Mouse (Mus musculus) ES-E14 (cell line): ENCODE results near the gene Smn1. TPM values are rescaled to one million over a fixed set of nuclear protein-coding genes. Genes with fewer than 3 reads are reported as not detected.

ENCODE experiments used
- DNase-seq: peaks from one replicate; pipeline ENCODE4 v3.0.0-alpha.2; 2013; ENCODE audit warnings: low read depth, low spot score
- H3K27ac ChIP-seq: 2 replicates; pipeline ENCODE4 v1.5.1; 2012; ENCODE audit warnings: low read depth, mild to moderate bottlenecking, low read length, moderate library complexity, mixed read lengths; ENCODE audit not compliant: poor library complexity, insufficient read depth, severe bottlenecking
- H3K36me3 ChIP-seq: 2 replicates; pipeline ENCODE4 v1.6.1; 2012; ENCODE audit warnings: mild to moderate bottlenecking, low read length, moderate library complexity, mixed read lengths; ENCODE audit not compliant: control insufficient read depth, poor library complexity, insufficient read depth, severe bottlenecking
- H3K4me1 ChIP-seq, 2 experiments: fragments of 150-350 bp in 1 of 2; sonication (generic) in 1 of 2; 2 replicates each; pipeline ENCODE4 v1.6.1; 2012; ENCODE audit warnings: low read length in 2 of 2, mild to moderate bottlenecking in 1 of 2, mixed read lengths in 1 of 2; ENCODE audit not compliant: control insufficient read depth in 2 of 2, insufficient read depth in 2 of 2, poor library complexity in 1 of 2
- H3K4me3 ChIP-seq, 2 experiments: fragments of 150-350 bp in 1 of 2; sonication (generic) in 1 of 2; 2 replicates each; pipeline ENCODE4 v1.5.1; 2012; ENCODE audit warnings: low read length in 2 of 2, low read depth in 1 of 2, mild to moderate bottlenecking in 1 of 2, mixed read lengths in 1 of 2; ENCODE audit not compliant: insufficient read depth in 1 of 2, poor library complexity in 1 of 2, severe bottlenecking in 1 of 2
- H3K9ac ChIP-seq: 2 replicates; pipeline ENCODE4 v1.6.1; 2012; ENCODE audit warnings: low read depth, mild to moderate bottlenecking, low read length, mixed read lengths; ENCODE audit not compliant: poor library complexity, insufficient read depth, severe bottlenecking
- H3K9me3 ChIP-seq: fragments of 150-350 bp; sonication (generic); 2 replicates; pipeline ENCODE4 v1.6.1; 2012; ENCODE audit warnings: low read depth, mild to moderate bottlenecking, low read length; ENCODE audit not compliant: control insufficient read depth, insufficient read depth
- CHD2 ChIP-seq: IDR thresholded peaks from 2 replicates; pipeline ENCODE4 v1.6.1; 2014; ENCODE audit warnings: mild to moderate bottlenecking, low read depth, low read length, inconsistent platforms
- HCFC1 ChIP-seq: IDR thresholded peaks from 2 replicates; pipeline ENCODE4 v1.6.1; 2012; ENCODE audit warnings: low read length, inconsistent platforms, borderline replicate concordance; ENCODE audit not compliant: insufficient read depth
- MAFK ChIP-seq: IDR thresholded peaks from 2 replicates; pipeline ENCODE4 v1.6.1; 2014; ENCODE audit warnings: mild to moderate bottlenecking, low read depth, low read length, inconsistent platforms; ENCODE audit not compliant: insufficient read depth
- ZC3H11A ChIP-seq: IDR thresholded peaks from 2 replicates; pipeline ENCODE4 v1.6.1; 2012; ENCODE audit warnings: low read depth, mild to moderate bottlenecking, inconsistent platforms, low read length, borderline replicate concordance
- ZNF384 ChIP-seq: IDR thresholded peaks from 2 replicates; pipeline ENCODE4 v1.6.1; 2012; ENCODE audit warnings: low read depth, low read length, inconsistent platforms
- in situ Hi-C, 2 experiments: fragments of 600-800 bp; cut with MboI; formaldehyde crosslinking; loops; one replicate each; pipeline ENCODE4 v1.15.1; 2025; ENCODE audit warnings: low sequenced_read_pairs in 2 of 2, inconsistent platforms in 1 of 2; ENCODE audit not compliant: unreplicated experiment in 2 of 2
- total RNA-seq: library from RNA; depleted of rRNA; stranded (reverse); fragments of 300-350 nt; gene quantifications from 2 replicates; pipeline ENCODE4 v1.2.3, GENCODE M21; 2012; rRNA removed

Gene Smn1
- 40.2 and 44.9 TPM in 2 replicates for total RNA-seq

DNA sequence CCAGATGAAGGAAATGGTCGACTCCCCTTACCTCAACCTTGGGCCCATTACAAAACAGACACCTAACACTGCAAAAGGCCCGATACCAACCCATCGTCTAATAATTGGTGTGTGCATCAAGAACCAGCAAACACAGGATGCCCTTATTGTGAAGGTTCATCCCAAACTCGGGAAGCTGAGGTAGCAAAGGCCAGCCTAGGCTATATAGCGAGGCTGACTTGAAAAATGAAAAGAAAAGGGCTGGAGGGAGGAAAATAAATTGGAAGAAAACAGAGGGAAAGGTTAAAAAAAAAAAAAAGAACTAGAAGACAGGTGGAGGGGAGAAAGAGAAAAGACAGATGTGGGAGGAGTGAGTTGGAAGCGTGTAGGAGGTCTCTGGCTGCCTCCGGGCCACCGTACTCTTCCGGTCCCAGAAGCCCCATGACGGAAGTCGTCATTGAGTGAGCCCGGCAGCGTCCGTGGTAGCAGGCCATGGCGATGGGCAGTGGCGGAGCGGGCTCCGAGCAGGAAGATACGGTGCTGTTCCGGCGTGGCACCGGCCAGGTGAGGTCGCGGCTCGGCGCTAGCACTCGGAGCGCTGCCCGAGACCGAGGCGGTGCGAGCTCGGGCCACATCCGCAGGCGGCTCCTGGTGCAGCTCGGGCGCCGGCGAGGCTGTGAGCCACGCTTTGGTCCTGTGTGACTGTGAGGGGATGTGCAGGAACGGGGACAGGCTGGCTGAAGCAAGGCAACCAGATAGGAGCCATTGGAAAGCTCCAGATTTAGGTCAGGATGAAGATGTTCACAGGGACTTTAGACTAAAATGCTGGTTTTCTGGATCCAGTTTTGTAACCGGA is at the start of gene Smn1:
Smn1 (plus strand) TSS at position 430 of the 835 bp plus-strand sequence.
- Histone ChIP-seq H3K4me1 (peaks cover 0 to 4% of the 10 kb centered on the region in 2 experiments; a peak in 1 of 4 replicates), H3K36me3 (peaks cover 20% of the 10 kb centered on the region), H3K4me3 (peak within 1 kb of the TSS; percentile 97 to 100), H3K9ac (peak within 1 kb of the TSS; percentile 99), H3K27ac (no peak within 1 kb of the TSS; the same call in 1 of the 2 replicates), H3K9me3 (no peaks in the 10 kb centered on the region)
- no peak for TF ChIP-seq MAFK
- peak; percentile 78 for TF ChIP-seq HCFC1
- TF ChIP-seq CHD2, result no peak
- no peak for TF ChIP-seq ZC3H11A
- in situ Hi-C loops, result no loop called here
- DNase-seq, result peak; percentile 84

DNA sequence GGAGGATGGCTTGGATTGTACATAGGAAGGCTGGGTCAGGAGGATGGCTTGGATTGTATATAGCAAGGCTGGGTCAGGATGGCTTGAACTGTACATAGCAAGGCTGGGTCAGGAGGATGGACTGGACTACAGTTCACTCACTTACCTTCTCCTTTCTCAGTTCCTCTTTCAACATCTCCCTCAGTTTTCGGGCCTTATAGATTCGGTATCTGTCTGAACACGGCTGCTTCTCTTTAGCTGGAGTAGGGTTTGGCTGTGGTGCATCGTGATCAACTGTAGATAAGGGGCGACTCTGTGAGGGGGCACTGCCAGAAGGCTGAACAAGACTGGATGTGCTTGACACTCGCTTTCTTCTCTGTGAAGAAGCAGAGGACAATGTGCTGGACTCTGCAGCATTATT is 25.8 kb upstream of the Smn1 start:
- Histone ChIP-seq H3K9me3 (no peaks in the 10 kb centered on the region), H3K4me3 (no peak overlapping the region), H3K27ac (no peak overlapping the region), H3K4me1 (peaks cover 0 to 2% of the 10 kb centered on the region in 2 experiments; a peak in 1 of 4 replicates), H3K36me3 (peaks cover 14% of the 10 kb centered on the region), H3K9ac (peak overlapping the region; percentile 32)
- in situ Hi-C loops, result loop anchor here in 1 of 2 experiments (25.0 kb wide), 2 partner anchors 538 to 713 kb away; no protein-coding TSS in a partner anchor
- TF ChIP-seq MAFK (no peak), HCFC1 (no peak), ZNF384 (no peak), ZC3H11A (no peak), CHD2 (no peak)
- DNase-seq, result no peak

DNA sequence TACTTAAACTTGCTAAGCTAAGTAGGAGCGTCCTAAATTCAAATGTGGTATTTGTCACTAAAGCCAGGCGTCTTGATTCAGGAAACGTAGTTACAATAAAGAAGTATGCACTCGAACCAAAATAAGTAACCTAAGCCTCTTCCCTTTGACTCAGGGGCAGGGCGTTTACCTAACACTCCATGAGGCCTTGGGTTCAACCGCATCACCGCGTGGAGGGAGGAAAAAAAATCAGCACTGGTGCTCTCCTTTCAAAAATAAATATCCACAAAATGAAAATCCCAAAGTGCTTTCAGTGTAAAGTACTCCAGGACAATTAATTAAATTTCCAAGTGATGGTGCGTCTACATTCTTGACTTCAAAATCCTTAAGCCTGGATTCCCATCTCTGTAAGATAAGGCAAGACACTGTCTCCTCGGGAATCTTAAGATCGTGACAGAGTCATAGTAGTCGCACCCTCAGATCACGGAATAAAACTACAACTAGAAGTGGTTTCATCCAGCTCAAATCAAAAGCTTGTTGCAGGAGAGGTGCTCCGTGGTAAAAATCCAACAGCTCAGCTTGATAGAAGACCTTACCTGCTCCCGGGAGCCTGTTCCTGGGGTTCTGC is 21.5 kb upstream of the Smn1 start:
- H3K27ac ChIP-seq, result peak overlapping the region; percentile 74; the same call in 1 of the 2 replicates
- DNase-seq, result no peak
- peak overlapping the region; percentile 85 to 94 for H3K4me3 ChIP-seq
- H3K9me3 ChIP-seq, result no peaks in the 10 kb centered on the region
- H3K9ac ChIP-seq, result peak overlapping the region; percentile 97
- no peak for TF ChIP-seq HCFC1
- TF ChIP-seq ZNF384, result no peak
- no peak for TF ChIP-seq MAFK
- TF ChIP-seq ZC3H11A, result no peak
- no peak for TF ChIP-seq CHD2
- peaks cover 0 to 2% of the 10 kb centered on the region in 2 experiments; a peak in 1 of 4 replicates for H3K4me1 ChIP-seq
- peaks cover 6% of the 10 kb centered on the region for H3K36me3 ChIP-seq
- in situ Hi-C loops, result no loop called here

DNA sequence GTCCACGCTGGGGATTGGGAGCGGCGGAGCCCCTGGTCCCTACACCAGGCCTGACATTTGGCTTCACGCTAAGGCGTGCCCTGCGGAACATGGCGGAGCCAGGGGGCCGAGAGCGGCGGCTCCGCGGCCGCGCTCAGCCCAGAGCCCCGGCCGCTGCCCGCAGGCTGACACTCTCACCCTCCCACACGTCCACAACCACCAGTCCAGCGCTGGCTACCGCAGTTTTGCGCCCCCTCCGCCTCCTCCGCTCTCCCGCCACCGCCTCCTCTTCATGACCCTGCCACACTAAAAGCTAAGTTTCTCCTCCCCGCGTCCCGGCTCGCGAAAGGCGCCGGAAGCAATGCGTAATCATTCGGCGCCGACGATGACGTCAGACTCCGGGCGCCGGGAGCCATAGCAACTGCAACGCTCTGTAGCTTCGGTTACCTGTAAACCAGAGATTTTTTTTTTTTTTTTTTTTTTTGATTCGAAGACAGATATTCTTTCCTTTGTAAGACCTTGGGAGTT is 20.9 kb upstream of the Smn1 start, which contains the start of gene Bdp1:
Bdp1 (minus strand) TSS at position 323 of the 507 bp plus-strand sequence.
- H3K9me3 ChIP-seq, result no peaks in the 10 kb centered on the region
- DNase-seq, result peak; percentile 86
- peak within 1 kb of the TSS; percentile 97 for H3K9ac ChIP-seq
- H3K4me3 ChIP-seq, result peak within 1 kb of the TSS; percentile 85 to 94
- H3K36me3 ChIP-seq, result peaks cover 2% of the 10 kb centered on the region; the same call in 1 of the 2 replicates
- TF ChIP-seq CHD2 (no peak), ZNF384 (peak; percentile 97), HCFC1 (peak; percentile 89)
- in situ Hi-C loops, result no loop called here
- H3K27ac ChIP-seq, result peak within 1 kb of the TSS; percentile 74
- peaks cover 0 to 2% of the 10 kb centered on the region in 2 experiments; a peak in 1 of 4 replicates for H3K4me1 ChIP-seq
